Mouse (Mus musculus) embryo, embryonic 11 days (tissue): ENCODE measurements around the gene Sys1.

Source experiments
- DNase-seq: peaks from one replicate; pipeline ENCODE4 v3.0.0-alpha.2; 2015

The Sys1 gene

DNA sequence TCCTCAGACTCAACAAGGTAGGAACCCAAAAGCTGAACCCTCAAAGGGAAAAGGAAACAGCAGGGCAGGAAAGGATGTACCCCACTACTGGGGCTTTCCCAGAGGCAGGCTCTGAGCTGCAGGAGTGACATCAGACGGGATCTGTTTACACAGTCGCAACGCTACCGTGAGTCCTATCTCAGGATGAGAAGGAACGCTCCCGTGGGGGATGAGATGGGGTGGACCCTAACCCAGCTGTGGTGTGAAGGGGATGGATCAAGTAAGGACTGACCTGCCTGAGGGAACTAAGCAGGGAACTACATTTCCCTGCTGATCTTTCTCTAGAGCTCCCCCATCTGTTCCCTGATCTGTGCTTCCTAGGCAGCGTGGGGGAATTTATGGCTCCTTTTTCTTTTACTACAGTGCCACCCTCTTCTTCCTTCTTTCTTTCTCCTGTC is at the start of gene Sys1:
TSS of gene Sys1 (plus strand) at position 101 of the 437 bp plus-strand sequence.
- peak; percentile 58 for DNase-seq

DNA sequence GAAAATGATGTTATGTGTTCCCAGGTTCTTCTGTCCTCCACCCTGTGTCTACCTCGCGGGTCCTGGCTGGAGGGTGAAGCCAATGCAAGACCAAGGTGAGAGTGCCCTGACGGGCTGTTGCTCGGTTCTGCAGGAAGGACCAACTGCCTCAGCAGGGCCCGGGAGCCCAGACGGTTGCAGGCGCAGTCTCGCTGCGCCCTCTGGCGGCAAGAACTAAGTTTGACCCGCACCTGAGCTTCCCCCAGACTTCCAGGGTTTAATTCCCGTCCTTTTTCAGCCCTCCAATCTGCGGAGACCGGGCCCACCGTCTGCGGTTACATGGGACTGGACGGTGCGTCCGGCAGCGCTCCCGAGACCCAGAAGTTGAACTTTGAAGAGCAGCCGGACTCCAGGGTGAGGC is 49.1 kb upstream of the Sys1 start:
- DNase-seq, result peak; percentile 85

DNA sequence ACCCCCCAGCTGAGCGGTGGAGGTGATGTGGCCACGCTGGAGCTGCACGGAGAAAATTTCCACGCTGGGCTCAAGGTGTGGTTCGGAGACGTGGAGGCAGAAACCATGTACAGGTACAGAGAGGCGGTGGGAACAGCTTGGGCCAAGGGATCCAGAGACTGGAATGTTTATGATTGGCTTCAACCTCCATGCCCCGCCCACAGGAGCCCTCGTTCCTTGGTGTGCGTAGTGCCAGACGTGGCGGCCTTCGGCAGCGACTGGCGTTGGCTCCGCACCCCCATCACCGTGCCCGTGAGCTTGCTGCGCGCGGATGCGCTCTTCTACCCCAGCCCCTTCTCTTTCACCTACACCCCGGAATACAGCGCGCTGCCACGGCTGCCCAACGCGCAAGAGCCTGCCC is 42.6 kb upstream of the Sys1 start:
- DNase-seq, result no peak

DNA sequence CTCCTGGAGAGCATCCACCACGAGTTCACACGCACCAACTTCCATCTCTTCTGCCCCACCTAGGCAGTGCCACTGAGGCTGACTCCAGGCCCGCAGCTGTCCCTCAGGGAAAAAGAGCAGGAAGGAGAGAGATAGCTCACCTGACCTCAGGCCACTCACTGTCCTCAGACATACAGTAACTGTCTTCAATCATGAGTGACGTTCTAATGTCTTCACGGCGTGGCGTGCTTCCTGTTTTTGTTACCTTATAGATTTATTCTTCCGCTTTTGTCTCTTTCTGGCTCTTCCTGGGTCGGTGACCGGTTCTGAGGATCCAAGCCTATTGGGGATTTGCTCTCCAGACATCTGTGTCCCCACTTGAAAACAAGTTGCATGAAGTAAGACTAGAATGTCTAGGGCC is 42.2 kb upstream of the Sys1 start:
- no peak for DNase-seq

DNA sequence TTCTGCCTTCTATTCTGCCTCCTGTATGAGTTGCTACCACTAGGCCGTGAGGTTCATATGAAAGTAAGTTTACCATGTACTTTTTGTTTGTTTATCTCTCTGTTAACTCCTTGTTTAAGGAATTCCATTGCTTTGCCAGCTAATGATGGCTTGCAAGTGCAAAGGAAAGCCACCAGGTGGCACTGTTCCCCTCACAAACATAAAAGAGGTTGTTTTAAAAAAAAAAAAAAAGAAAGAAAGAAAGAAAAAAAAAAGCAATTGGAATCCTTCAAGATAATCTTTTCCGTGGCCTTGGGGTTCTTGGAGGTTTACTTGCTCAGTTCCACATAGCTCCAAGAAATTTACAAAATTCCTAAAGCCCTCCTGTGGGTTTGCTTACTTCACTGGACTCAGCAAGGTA is 39.6 kb upstream of the Sys1 start:
- peak; percentile 65 for DNase-seq

DNA sequence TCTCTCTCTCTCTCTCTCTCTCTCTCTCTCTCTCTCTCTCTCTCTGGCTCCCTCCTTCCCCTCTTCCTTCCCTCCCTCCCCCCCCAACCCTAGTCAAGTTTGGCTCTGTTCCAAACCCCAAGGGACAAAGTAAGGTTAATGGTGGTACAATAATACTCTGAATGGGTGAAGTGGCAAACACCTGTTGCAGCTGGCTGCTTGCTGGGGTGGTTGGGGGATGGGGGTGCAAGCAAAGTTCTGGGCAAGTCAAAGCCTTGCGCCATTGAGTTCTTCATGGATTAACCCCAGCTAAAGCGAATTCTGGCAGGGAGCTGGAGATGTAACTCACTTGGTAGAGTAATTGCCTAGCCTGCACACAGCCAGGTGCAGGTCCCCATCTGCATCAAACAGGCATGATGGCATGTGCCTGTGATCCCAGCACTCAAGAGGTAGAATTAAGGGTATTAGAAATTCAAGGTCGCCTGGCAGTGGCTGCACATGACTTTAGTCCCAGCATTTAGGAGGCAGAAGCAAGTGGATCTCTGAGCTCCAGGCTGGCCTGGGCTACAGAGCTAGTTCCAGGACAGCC is 38.4 kb upstream of the Sys1 start:
- DNase-seq, result no peak

DNA sequence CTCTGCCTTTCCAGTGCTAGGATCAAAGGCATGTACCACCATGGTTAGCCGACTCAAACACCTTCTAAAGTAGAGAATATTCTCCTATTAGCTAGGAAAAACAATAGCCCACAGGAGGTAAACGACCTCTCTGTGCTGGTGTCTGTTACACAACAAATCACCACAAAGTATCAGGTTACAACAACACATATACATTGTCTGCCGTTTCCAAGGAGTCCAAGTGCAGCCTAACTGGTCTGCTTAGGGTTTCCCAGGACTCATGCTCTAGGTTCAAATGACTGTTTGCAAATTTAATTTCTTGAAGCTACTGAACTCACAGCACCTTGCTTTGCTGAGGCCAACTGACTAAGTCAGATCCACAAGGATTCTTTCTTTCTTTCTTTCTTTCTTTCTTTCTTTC is 37.3 kb upstream of the Sys1 start:
- no peak for DNase-seq

DNA sequence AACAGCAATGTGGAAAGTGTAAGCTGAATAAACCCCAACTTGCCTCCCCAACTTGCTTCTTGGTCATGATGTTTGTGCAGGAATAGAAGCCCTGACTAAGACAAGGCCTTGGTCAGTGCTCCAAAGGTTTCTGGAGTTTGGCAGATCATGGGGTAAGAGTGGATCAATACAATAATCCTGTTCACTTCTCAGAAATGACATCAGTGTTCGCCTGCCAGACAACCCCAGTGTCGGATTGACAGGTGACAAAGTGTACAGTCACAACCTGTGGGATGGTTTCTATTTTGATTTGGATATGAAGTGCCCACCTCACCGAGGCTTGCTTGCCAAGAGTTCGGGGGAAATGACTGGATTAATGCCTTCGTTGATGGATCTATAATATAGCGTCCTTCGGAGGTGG is 35.5 kb upstream of the Sys1 start:
- DNase-seq, result no peak

DNA sequence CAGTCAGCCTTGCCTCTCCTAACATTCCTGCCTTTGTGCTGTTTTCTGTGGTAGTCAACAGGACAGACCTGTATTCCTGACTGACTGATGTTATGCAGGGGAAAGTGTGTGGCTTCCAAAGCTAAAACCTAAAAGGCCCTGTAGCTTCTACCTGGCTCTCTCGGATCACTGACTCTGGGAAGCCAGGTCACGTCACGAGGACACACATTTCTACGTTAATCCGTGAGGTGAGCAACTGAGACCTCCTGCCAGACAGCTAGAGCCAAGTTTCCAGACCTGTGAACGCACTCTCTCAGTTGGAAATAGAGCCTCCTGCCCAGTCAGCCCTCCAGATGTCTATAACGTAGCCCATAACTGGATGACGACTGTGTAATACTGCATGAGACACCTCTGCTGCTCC is 34.8 kb upstream of the Sys1 start:
- DNase-seq, result no peak

DNA sequence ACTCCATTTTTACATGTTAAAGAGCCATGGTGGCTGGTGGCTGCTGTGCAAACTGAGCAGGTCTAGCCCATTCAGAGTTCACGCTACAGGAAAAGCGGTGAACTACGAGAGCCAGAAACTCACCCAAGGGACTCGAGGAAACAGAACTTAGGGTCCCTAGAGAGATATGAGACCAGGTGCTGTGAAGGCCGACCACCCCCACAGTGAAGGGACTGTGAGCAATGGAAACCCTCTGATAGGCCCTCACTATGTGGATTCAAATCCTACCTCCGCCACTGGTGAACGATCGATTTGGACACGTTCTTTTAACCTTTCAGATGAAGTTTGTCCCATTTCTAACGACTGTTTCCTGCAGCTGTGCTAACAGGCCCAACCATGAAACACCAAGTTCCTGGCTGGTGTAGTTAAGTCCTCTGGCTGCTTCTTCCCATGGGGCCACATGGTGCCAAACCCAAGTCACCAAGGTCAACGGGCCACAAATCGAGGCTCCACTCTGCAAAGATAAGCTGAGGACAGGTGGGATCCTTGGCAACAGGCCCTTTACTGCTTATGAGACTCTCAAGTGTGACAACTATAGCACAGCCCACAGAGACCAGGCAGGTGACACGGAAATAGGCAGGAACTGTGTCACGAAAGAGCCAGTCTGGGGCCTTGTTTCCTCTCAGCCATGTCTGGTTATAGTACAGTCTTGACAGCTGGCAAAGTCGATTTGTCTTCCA is 33.9 kb upstream of the Sys1 start:
- no peak for DNase-seq

DNA sequence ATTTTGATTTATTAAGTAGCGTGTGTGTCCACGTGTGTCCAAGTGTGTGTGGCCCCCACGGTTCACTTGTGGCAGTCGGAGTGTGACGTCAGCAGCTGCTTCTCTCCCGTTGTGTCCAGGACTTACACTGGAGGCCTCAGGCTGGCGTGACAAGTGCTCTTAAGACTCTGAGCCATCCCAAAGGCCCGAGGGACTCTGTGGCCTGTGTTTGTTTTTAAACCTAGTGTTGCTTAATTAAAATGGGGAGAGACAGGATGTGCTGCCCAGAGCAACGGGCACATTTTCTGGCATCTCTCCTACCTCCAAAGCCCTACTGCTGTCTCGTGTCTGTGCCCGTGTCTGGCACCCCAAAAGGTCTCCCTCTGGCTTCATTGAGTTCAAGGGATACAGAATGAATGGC is 33.3 kb upstream of the Sys1 start:
- no peak for DNase-seq

DNA sequence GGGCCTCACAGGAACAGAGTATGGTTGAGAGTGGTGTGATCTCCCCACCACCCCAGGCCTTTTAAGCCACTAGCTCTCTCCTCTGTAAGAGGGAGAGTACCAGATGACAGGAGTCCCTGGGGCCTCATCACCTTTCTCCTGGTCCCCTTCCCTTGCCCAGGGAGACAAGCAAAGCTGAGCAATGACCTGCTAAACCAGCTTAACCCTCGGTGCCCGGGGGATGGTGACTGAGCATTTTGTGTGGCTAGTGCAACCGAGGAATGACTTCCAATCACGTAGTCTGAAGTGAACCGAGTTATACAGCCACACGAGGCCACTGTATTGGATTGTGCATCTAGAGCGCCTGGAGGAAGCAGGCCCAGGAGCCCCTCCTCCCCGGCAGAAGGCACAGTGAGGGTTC is 32.4 kb upstream of the Sys1 start:
- no peak for DNase-seq

DNA sequence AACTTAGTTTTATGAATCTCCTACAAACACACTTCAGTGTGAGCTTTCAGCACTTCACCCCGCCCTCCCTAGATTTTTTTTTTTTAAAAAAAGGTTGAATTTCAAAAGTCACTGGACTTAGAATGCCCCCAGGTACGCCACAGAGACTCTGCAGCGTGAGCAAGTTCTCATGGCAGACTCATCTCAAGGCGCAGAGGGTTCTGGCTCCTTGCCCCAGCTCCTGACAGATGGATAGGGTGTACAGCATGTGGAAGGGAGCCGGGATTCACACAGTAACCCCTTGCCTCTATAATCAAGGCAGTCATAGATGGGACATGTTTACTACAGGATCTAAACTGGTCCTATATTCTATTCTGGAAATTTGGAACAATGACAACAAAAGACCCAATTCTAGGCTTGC is 31.4 kb upstream of the Sys1 start:
- no peak for DNase-seq

DNA sequence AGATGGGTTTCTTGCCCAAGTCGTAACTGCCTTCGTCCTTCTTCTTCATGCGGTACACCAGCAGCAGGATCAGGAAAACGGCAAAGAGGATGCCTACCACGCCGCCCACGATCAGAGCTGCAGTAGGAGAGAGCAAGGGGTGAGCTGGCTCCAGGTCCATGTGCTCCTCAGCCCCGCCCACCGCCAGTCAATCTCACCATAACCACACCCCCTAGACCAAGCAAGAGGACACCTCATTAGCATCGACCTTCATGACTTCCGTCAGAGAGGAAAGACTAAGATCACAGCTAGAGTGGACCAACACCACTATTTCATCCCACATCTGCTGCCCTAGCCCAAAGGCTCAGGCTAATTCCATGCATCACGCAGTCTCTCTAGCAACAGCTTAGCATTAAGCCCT is 30.6 kb upstream of the Sys1 start:
- no peak for DNase-seq

DNA sequence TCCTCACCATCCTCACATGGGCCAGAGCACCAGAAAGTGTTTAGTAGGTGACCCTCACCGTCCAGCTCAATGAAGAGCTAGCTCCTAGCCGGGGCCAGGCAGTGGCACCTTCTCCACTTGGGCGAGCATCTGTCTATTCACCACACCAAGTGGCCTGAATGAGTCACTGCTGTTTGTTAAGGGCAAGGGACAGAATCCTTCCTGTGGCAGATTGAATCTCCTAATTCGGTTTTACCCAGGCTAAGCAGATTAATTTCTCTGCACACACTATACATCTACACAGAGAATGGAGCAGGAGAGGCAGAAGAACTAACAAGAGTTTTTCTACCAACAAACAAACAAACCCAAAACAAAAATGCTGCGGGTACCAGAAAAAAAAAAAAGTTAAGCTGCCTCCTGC is 29.8 kb upstream of the Sys1 start:
- DNase-seq, result no peak

DNA sequence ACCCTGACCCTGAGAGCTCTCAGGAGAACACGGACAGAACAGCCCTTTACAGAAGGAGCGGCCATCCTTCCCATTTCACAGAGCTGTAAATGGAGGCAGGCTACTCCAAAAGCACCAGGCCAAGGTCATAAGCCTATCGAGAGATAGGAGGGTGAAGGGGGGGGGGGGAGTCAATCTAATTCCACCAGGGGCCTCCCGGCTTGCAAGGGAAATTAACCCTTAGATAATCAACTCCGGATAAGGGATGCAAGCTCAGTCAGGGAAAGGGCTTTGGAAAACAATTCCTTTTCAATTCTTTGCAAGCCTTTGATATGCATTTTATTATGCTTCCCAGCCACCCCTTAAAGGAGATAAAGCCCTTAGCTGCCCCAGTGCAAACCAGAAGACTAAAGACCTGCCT is 28.3 kb upstream of the Sys1 start:
- DNase-seq, result no peak

DNA sequence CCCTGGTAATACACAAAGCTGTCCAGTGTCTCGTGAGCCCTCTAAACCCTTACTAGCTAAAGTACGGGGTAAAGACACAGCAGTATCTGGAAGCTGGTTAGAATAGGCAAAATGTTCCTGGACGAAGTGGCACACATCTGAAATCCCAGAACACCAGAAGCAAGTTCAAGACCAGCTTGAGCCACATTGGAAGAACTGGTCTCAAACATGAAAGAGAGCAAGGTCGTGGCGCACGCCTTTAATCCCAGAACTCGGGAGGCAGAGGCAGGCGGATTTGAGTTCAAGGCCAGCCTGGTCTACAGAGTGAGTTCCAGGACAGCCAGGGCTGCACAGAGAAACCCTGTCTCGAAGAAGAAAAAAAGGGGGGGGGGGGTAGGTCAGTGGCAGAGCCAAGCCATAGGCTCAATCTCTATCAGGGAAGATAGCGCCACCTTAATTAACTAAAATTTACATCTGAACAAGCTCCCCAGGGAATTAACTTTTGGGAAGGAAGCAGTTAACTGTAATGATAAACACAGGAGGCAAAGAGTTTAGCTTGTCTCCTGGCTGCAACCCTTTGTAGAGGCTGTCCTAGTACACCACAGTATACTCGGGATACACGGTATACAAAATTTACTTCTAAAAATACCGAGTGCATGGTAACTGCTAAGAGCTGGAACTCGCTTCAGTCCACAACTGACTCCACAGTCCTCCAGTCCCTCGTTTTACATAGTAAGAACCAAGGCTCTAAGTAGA is 26.7 kb upstream of the Sys1 start:
- no peak for DNase-seq

DNA sequence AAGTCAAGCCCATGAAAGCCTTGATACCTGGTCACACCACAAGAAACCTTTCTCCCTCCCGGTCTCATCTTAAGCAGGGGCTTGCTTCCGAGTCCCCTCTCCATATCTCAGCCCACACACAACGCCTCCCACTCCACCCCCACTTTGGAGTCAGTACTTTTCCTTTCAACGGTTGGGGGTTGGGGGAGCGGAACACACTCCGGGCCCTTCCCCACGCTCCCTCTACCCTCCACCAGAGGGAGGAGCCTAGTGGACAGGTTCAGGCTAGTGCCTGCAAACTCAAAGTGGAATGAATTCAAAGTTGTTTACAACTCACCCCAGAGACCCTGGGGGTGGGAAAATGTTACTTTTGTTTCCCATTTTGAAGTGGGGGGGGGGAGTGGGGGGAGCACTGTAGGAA is 26.1 kb upstream of the Sys1 start:
- peak; percentile 53 for DNase-seq

DNA sequence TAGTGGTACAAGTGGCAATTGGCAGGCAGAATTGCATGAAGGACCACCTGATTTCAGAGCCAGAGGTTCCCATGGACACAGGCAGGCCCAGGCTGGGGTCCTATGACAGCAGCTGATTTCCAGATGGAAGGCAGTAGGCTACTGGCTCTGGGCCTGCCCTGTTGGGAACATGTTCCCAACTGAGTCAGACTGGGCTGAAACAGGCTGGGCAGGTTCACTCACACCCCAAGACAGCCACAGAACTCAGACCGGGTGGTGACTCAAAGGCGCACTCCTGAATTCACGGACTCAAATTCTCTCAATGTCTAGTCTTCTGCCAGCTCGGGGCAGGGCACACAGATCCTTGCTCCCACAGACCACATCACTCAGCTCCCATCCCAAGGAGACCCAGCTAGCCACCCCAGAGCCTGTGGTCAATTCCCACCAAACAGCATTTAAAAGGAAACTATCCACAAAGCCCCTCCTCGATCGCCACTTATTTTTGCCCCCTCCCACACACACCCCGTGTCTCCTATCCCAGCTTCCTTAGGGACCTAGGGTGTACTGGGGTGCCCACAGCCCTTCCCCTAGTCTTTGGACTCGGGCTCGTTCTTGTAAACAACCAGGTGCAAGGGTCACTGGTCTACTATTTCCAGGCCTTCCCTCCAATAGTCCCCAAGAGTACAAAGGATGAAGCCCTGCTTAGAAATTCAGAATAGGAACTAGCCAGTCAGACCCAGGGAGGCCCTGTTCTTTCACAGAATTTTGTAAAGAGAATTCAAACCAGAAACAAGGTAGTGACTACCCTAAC is 24.9 kb upstream of the Sys1 start:
- no peak for DNase-seq

DNA sequence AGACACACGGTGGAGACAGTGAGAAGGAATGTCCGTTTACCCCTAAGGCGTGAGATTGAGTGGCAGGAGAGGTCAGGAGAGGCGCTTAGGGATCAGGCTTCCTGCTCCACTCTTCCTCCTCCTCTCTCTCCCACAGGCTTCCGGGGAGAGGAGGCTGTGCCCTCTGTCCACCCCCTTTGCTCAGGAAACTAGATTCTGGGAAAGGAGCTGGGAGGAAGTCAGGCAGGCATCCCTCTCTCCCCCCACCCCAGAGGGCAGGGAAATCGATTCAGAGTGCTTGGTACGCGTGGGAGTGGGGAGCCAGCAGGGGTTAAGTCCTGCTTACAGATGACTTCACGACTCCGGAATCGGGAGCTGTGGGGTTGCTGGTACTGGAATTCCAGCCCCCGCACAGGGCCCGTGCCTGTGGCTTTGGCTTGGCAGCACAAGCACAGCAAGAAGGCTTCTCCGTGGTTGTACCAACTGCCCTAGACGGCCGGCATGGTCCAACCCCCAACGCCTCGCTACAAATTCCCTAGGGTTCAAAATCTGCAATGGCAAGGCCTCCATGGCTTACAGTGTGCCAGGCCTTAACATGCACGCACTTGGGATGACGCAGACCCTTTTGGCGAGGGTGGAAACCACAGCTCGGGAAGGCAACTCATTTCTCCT is 24.1 kb upstream of the Sys1 start:
- no peak for DNase-seq

DNA sequence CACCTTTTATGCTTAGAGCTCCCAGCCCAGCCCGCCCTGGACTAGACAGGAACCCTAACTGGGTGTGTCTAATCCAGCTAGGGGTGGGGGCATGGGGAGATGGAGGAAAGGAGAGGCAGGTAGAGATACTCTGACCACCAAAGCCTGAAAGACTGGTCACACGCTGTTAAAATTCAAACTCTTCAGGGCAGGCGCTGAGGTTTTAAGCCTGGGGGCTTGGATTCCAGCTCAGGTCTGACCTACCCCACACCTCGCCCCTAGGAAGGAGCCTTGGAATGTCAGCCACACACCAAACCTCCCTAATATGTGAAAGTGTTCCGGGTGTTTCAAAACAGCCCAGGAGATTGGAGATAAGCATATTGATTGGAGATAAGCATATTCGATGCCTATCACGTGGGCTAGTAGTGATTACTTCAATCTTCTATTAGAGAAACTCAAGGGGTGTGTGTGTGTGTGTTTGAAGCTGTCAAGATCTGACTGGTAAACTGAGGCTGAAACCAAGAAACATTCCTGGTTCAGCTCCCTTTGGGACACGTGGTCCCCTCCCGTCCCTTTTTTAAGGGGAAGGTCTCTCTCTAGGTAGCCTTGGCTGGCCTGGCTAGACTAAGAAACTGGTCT is 23.4 kb upstream of the Sys1 start:
- DNase-seq, result no peak

DNA sequence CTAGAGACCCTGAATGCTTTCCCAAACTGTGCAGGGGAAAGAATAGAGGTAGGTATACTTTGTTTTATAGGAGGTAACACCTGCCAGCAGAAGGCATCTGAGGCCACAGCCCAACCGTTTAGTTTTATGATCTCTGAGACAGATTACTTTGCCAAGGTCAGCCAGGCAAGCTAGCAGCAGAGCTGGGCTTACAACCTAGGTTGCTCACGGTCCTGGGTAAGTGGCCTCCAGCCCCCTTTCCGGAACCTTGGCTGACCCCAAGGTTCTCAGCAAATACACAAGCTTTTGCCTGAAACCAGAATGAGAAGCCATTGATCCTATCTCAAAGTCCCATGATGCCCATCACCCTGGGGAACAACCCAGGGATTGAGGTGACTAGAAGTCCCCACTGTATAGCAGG is 22.1 kb upstream of the Sys1 start:
- no peak for DNase-seq
